Mouse (Mus musculus): ENCODE data around the gene Ccdc191.

Ccdc191 gene

GRCm38 (mm10) chr16:43931502-43931901 is 41.9 kb downstream of the Ccdc191 start:
- no peak for DNase-seq (ENCODE audit: low read depth)

GRCm38 (mm10) chr16:43932319-43932718 is 42.7 kb downstream of the Ccdc191 start:
- no peak for DNase-seq (ENCODE audit: low read depth)

GRCm38 (mm10) chr16:43933041-43933440 is 43.4 kb downstream of the Ccdc191 start:
- DNase-seq (ENCODE audit: low read depth): no peak

DNA sequence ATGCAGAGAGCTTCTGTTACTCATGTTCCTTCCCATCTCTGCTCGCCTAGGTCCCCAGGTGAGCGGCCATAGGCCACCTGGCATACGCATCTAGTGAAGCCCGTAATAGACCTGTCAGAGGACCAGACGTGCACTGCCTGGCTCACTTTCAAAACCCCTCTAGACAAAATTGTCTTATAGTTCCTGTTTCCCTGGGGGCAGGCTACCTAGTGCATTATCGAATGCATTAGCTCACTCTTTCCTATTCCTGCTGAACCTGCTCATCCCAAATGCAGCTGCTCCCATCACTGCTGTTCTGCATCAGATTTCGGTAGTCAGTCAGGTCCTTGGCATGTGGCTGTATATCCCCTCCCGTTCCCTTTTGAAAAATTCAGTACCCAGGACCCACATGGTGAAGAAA is 45.3 kb downstream of the Ccdc191 start:
- no peak for DNase-seq (ENCODE audit: low read depth)

DNA sequence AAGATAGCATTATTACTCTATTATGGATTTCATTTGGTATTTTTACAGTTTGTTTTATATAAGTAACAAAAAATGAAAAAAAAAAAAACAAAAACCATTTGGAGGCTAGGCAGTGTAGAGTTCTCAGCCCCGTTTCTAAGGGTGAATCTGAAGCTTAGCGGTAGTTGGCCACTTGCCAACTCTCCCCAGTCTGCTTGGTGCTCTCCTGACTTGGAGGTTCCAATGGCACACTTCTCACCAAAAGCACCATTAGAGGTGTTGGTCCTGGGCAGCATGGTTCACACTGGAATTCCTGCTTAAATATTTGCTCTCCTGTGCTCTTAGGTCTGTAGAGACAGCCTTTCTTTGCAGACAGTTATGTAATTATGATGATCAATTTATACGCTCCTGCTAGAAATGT is 45.8 kb downstream of the Ccdc191 start:
- no peak for DNase-seq (ENCODE audit: low read depth)

- no peak for DNase-seq (ENCODE audit: low read depth)
Measured at GRCm38 (mm10) chr16:43935892-43936291, 46.3 kb downstream of the Ccdc191 start.

GRCm38 (mm10) chr16:43940846-43941245 is 51.2 kb downstream of the Ccdc191 start:
- DNase-seq (ENCODE audit: low read depth): no peak

DNA sequence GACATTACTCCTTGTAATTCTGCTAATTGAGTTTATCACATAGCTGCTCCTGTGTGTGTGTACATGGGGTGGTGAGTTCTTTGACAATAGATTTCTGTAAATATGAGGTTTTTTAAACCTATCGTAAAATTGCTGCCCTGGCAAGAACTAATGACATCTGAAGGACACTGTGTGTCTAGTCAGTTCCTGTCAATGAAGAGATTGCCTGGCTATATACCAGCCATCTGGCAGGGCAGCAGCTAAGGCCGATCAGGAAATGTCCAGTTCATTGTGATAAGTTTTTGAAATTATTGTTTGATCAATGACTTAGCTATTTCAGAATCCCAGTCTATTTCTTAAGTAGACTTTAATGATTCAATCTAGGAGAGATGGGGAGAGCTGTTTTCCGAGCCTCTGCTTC is 55.8 kb downstream of the Ccdc191 start:
- no peak for DNase-seq (ENCODE audit: low read depth)

DNA sequence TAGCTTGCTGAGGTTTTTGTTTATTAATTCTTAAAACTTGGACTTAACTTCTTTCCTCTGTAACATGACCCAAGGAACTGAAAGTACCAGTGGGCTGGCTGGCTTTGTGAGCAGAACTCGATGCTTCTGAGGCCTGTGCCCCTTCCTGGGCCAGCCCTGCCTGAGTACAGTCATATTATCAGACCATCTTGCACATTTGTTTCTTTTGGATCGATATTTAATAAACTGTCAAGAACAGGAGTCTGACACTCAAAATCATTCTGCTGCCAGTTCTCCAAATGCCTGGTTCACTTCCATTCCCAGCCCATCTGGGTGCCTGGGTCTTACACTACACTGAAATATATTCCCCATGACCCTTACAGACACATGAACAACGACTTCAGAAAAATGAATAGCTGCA is 56.3 kb downstream of the Ccdc191 start:
- no peak for DNase-seq (ENCODE audit: low read depth)

DNA sequence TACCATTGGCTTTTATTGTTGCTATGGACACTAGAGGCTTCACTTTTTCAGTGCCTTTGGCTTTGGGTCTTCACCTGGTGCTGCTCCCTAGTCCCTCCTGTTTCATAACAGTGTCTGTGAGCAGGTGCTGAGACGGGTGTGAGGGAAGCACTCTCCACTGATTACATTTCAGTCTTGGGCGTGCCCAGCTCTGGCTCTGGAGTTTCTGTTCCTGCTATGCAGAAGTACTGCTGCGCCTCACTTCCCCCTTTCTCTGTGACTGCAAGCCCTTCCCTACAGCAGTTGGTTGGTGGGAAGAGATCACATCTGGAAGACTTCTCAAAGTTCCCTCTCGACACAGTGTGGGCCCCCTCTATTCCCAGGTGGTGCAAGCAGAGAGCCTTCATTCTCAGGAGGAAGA is 62.0 kb downstream of the Ccdc191 start:
- DNase-seq (ENCODE audit: low read depth): no peak

- peak; percentile 10 for DNase-seq (ENCODE audit: low read depth)
Measured at GRCm38 (mm10) chr16:43954913-43955312, 65.3 kb downstream of the Ccdc191 start.

DNA sequence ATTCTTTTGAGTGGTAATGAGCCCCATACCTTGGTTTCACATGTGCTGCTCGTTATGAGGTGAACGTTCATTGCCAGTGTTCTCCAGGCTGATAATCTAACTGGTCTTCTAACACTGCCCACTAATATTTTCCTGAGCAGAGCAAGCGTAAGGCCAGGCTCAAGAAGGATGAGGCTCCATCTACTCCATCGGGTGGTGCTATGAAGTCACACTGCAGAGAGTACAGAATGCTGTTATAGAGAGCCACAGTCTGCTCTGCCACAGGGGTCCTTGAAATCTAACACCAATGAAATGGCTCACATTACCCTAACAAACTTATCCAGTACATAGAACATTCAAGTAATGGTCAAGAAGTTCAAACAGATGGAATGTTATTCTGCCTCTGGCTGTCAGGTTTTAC is 68.4 kb downstream of the Ccdc191 start:
- no peak for DNase-seq (ENCODE audit: low read depth)

GRCm38 (mm10) chr16:43963291-43963690 is 73.7 kb downstream of the Ccdc191 start:
- DNase-seq (ENCODE audit: low read depth): no peak

- no peak for DNase-seq (ENCODE audit: low read depth)
Measured at GRCm38 (mm10) chr16:43963780-43964179, 74.2 kb downstream of the Ccdc191 start.

- DNase-seq (ENCODE audit: low read depth): no peak
Measured at GRCm38 (mm10) chr16:43965781-43966389, 76.3 kb downstream of the Ccdc191 start.

DNA sequence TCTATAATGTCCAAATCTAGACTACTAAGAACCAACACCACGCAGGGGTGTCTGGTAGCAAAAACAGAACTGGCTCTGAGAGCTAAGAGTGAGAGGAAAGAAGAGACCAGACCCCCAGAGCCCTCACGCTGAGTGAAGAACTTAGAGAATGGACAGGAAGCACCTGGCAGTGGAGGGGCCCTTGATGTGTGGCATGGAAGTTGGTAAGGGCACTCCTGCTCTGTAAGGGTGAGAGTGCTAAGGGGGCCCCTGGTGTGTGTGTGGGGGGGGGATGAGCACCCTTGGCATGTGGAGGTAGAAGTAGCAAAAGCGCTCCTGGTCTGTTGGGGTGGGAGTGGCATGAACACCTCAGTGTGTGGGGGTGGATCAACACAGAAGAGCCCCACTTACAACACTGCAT is 80.8 kb downstream of the Ccdc191 start:
- DNase-seq (ENCODE audit: low read depth): no peak

GRCm38 (mm10) chr16:43971189-43971588 is 81.6 kb downstream of the Ccdc191 start:
- DNase-seq (ENCODE audit: low read depth): no peak

DNA sequence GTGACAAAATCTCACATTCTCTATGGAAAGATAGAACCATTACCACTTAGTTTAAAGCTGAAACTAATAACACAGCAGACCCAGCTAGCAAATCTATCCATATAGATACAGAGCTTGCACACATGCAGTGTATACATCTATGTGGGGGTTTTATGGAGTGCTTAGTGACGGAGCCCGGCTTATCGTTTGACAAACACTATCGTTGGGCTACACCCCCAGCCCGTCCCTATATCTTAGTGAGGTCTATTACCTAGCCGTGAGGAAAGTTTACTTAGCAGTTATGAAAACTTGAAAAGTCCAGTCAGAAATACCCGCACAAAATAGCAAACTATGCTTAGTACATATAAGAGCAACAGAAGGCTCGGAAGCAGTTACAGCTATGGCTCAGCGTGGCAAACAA is 82.1 kb downstream of the Ccdc191 start:
- no peak for DNase-seq (ENCODE audit: low read depth)

GRCm38 (mm10) chr16:43972391-43972790 is 82.8 kb downstream of the Ccdc191 start:
- no peak for DNase-seq (ENCODE audit: low read depth)

GRCm38 (mm10) chr16:43973147-43973546 is 83.5 kb downstream of the Ccdc191 start:
- no peak for DNase-seq (ENCODE audit: low read depth)

DNA sequence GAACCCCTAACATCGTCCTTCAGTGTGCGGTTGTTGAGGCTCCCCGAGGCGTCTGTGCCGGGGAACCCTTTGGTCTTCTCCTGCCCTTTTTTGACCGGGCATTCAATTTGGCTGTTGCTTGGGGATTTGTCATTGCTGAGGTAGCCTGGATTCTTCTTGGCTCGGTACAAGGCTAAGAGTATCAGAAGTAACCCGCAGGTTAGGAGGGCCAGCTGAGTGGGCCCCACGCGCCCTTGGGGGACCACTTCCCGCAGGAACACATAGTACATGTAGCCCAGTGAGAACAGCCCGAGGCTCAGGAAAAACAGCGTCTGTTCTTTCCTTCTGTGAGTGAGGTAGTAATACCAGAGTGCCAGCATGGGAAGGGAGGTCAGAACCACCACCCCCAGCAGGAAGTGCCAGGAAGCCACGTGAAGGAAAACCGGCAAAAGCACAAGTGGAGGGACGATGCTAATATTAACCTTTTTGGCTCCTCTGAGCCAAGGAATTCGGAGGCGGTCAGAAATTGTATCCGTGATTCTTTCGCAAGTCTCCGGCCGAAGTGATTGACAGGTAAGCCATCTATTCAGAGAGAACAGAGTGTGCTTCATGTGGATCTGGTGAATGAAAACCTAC is 84.1 kb downstream of the Ccdc191 start:
- DNase-seq (ENCODE audit: low read depth): no peak

DNA sequence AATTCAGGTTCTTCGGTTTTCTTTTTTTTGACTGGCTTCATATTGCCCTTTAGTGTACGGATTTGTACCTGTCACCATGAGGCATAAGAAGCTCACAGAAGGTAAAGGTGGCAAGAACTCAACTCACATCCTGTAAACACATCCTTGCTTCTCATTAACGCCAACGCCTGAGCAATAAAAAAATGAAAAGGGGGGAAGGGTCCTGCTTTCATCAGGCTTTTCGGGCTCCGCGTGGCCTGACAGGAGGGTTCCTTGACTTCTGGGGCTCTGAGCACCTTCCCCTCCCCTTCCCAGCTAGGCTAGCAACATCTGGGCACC is 89.4 kb downstream of the Ccdc191 start:
- peak; percentile 50 for DNase-seq (ENCODE audit: low read depth)

GRCm38 (mm10) chr16:43979328-43980109 is 89.9 kb downstream of the Ccdc191 start, which contains the start of gene Zdhhc23:
TSS of gene Zdhhc23 (minus strand) at chr16:43979791.
- peak; percentile 56 for DNase-seq (ENCODE audit: low read depth)
